Mouse (Mus musculus): ENCODE results near the gene Cpeb3. TPM values are rescaled to one million over a fixed set of nuclear protein-coding genes. Genes with fewer than 3 reads are reported as not detected.
"Not testable (repeated sequence)": the region's sequence is repeated elsewhere in the genome, so short reads cannot be mapped to it uniquely, and the experiment has no call there.

Gene Cpeb3
- polyA plus RNA-seq, 1 experiment from 2014 or later = 11.2 TPM

DNA sequence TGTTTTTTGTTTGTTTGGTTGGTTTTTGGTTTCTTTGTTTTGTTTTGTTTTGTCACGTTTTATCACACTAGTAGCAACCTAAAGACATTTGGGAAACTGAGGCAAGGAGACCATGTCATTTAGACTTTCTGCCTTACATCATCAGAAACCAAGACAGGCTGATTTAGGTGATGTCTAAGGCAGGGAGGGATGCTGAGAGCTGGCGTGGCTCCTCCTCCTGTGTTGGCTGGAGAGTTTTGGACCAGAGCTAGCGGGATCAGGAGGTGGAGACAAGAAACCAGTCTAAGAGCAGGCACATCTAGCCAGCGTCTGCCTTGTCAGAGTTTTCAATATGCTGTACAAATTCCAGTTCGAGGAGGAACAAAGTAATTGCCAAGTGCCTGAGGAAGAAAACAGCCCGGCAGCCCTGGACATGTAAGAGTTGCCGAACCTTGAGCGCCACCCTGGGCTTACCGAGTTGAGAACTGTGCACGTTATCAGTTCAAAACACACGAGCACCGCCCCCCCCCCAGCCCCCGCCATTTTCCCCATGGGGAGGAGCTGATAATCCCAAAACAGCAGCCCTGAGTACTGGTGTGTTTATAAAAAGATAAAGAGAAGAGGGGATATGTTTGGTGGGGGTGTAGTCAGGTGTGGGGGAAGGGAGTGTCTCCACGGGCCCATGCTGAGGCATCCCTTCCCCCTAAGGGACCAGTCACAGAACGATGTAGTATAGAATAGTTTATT is 29.5 kb upstream of the Cpeb3 start:
- H3K27ac ChIP-seq (ENCODE audit: low read length) = no peak overlapping the region
- no peak overlapping the region for H3K4me3 ChIP-seq (ENCODE audit: low read depth, low read length)
- no peaks in the 10 kb centered on the region for H3K9me3 ChIP-seq (replicated peaks; ENCODE audit: control insufficient read depth, low read length, poor library complexity, severe bottlenecking)
- H3K4me2 ChIP-seq (ENCODE audit: low read length) = peak overlapping the region; percentile 42
- no peaks in the 10 kb centered on the region; the same call in 1 of the 2 replicates for H3K27me3 ChIP-seq (ENCODE audit: control insufficient read depth, insufficient read depth, low read depth, low read length)
- H3K4me1 ChIP-seq (ENCODE audit: control insufficient read depth, insufficient read depth, low read length) = peaks cover 14% of the 10 kb centered on the region
- no peaks in the 10 kb centered on the region for H3K36me3 ChIP-seq (ENCODE audit: control insufficient read depth, insufficient read depth, low read length)
- 7% methylated on average over 15 of the region's 15 CpGs for WGBS
- peak; percentile 31 for ATAC-seq
- no peak overlapping the region for H3K9ac ChIP-seq (ENCODE audit: low read depth, low read length)

DNA sequence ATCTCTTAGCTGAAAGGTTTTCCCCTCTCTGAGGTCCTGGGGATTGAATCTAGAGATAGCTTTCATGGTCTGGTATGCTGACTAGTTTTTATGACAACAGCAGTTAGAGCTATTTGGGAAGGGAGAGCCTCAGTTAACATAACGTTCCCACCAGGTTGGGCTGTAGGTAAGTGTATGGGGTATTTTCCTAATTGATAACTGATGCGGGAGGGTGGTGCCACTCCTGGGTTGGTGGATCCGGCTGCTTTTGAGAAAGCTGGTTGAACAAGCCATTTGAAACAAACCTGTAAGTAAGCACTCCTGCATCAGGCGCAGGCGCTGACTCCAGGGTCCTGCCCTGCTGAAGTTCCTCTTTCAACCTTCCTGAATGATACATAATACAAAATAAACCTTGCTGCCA is 28.9 kb upstream of the Cpeb3 start:
- Histone ChIP-seq H3K27ac (ENCODE audit: low read length) (no peak overlapping the region), H3K9ac (ENCODE audit: low read depth, low read length) (no peak overlapping the region), H3K9me3 (replicated peaks; ENCODE audit: control insufficient read depth, low read length, poor library complexity, severe bottlenecking) (no peaks in the 10 kb centered on the region), H3K36me3 (ENCODE audit: control insufficient read depth, insufficient read depth, low read length) (no peaks in the 10 kb centered on the region), H3K4me2 (ENCODE audit: low read length) (no peak overlapping the region), H3K4me1 (ENCODE audit: control insufficient read depth, insufficient read depth, low read length) (peaks cover 14% of the 10 kb centered on the region), H3K27me3 (ENCODE audit: control insufficient read depth, insufficient read depth, low read depth, low read length) (no peaks in the 10 kb centered on the region; the same call in 1 of the 2 replicates), H3K4me3 (ENCODE audit: low read depth, low read length) (no peak overlapping the region)
- WGBS = 64% methylated on average over 5 of the region's 5 CpGs
- ATAC-seq = no peak

DNA sequence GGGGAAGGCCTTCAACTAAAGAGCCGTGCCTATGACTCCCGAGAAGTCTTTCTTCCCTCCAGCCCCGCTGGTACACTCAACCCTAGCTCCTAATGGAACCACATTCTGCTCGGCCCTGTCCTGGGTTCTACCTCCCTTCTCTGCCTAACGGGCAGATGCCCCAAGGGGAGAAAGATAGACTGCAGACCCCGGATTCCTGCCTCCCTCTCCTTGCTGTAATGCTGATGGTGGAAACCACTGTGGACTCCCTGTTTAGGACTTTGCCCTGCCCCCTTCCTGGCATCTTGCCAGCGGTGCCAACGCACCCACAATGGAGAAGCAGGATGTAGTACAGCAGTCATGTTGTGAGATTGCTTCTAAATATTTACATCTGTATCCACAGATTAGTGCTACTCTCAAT is 27.4 kb upstream of the Cpeb3 start:
- H3K27me3 ChIP-seq (ENCODE audit: control insufficient read depth, insufficient read depth, low read depth, low read length) = no peaks in the 10 kb centered on the region; the same call in 1 of the 2 replicates
- H3K36me3 ChIP-seq (ENCODE audit: control insufficient read depth, insufficient read depth, low read length) = no peaks in the 10 kb centered on the region
- no peak overlapping the region for H3K27ac ChIP-seq (ENCODE audit: low read length)
- ATAC-seq = no peak
- no peaks in the 10 kb centered on the region for H3K9me3 ChIP-seq (replicated peaks; ENCODE audit: control insufficient read depth, low read length, poor library complexity, severe bottlenecking)
- no peak overlapping the region for H3K4me2 ChIP-seq (ENCODE audit: low read length)
- no peak overlapping the region for H3K9ac ChIP-seq (ENCODE audit: low read depth, low read length)
- no peak overlapping the region for H3K4me3 ChIP-seq (ENCODE audit: low read depth, low read length)
- peaks cover 14% of the 10 kb centered on the region for H3K4me1 ChIP-seq (ENCODE audit: control insufficient read depth, insufficient read depth, low read length)
- 59% methylated on average over 8 of the region's 8 CpGs for WGBS

DNA sequence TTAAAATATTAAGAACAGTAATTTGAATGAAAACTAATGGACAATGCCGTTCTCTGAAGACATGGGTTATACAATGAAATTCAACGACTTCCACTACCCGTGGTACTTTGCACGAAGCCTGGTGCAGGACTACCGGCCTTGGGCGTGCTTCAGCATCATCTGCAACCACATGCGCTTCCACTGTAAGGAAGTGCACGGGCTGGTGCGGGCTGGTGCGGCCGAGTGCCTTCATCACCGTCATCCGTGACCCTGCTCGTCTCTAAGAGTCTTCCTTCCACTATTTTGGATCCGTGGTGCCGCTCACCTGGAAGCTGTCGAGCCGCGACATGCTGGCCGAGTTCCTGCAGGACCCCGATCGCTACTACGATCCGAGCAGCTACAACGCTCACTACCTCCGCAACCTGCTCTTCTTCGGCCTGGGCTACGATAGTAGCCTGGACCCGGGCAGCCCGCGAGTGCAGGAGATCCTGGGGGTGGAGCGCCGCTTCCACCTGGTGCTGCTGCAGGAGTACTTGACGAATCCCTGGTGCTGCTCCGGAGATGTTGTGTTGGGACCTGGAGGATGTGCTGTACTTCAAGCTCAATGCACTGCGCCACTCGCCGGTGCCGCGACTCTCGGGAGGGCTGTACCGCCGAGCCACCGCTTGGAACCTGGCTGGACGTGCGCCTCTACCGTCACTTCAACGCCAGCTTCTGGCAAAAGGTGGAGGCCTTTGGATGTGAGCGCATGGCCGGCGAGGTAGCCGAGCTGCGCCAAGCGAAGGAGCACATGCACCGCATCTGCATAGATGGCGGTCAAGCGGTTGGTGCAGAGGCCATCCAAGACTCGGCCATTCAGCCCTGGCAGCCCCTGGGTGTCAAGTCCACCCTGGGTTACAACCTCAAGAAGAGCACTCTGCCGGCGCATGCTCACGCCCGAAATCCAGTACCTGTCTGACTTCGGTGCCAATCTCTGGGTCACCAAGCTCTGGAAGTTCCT is 25.4 kb upstream of the Cpeb3 start:
- peak overlapping the region; percentile 55 for H3K27ac ChIP-seq (ENCODE audit: low read length)
- peaks cover 11% of the 10 kb centered on the region for H3K4me1 ChIP-seq (ENCODE audit: control insufficient read depth, insufficient read depth, low read length)
- 4% methylated on average over 63 of the region's 63 CpGs for WGBS
- H3K4me2 ChIP-seq (ENCODE audit: low read length) = peak overlapping the region; percentile 86
- no peaks in the 10 kb centered on the region; the same call in 1 of the 2 replicates for H3K27me3 ChIP-seq (ENCODE audit: control insufficient read depth, insufficient read depth, low read depth, low read length)
- H3K36me3 ChIP-seq (ENCODE audit: control insufficient read depth, insufficient read depth, low read length) = no peaks in the 10 kb centered on the region
- no peaks in the 10 kb centered on the region for H3K9me3 ChIP-seq (replicated peaks; ENCODE audit: control insufficient read depth, low read length, poor library complexity, severe bottlenecking)
- peak; percentile 80 for ATAC-seq
- H3K9ac ChIP-seq (ENCODE audit: low read depth, low read length) = peak overlapping the region; percentile 65
- H3K4me3 ChIP-seq (ENCODE audit: low read depth, low read length) = peak overlapping the region; percentile 51

DNA sequence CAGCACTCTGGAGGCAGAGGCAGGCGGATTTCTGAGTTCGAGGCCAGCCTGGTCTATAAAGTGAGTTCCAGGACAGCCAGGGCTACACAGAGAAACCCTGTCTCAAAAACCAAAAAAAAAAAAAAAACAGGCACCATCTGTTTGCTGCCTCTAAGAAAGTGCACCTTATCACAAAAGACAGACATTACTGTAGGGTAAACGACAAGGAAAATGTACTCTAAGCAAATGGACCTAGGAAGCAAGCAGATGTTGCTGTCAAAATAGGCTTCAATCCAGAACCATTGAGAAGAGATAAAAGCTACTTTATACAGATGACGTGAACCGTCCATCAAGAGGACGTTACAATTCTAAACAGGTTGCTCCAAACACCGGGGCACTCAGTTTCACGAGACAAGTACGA is 24.2 kb upstream of the Cpeb3 start:
- not testable (repeated sequence) for H3K36me3 ChIP-seq (ENCODE audit: control insufficient read depth, insufficient read depth, low read length); H3K4me3 ChIP-seq (ENCODE audit: low read depth, low read length); H3K9me3 ChIP-seq (replicated peaks; ENCODE audit: control insufficient read depth, low read length, poor library complexity, severe bottlenecking); H3K27ac ChIP-seq (ENCODE audit: low read length); H3K9ac ChIP-seq (ENCODE audit: low read depth, low read length); H3K4me2 ChIP-seq (ENCODE audit: low read length); H3K4me1 ChIP-seq (ENCODE audit: control insufficient read depth, insufficient read depth, low read length); ATAC-seq; H3K27me3 ChIP-seq (ENCODE audit: control insufficient read depth, insufficient read depth, low read depth, low read length)
- 78% methylated on average over 9 of the region's 9 CpGs for WGBS

DNA sequence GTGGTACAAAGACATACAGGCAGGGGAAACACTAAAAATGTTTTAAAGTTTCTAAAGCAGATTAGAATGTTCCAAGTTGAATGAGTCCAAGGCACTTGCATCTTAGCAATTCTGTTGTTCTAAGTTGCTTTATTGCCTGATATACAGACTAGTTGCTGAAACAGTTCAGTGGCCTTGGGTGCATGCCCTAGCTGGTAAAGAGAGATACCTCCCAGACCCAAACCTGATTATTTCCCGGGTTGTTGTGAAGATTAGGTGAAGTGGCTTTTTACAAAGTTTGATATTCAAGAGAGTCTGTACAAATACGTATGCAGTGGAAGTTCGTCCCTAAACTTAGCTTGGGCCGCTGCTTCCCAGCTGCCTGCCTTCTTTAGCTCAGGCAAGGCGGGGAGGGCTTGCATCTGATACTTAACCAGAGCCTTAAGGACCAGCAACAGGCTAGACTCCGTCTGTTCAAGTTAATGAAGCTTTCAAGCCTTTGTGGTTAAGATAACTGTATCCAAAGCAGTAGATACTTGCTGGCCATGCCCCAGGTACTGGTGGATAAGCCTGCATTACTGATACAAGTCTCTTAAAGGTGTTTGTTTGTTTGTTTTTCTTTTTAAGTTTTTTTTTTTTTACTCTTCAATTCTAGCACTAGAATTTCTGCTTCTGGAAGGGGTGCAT is 16.9 kb upstream of the Cpeb3 start:
- no peak overlapping the region for H3K4me3 ChIP-seq (ENCODE audit: low read depth, low read length)
- WGBS = 79% methylated on average over 6 of the region's 6 CpGs
- no peak for ATAC-seq
- H3K9me3 ChIP-seq (replicated peaks; ENCODE audit: control insufficient read depth, low read length, poor library complexity, severe bottlenecking) = no peaks in the 10 kb centered on the region
- H3K27me3 ChIP-seq (ENCODE audit: control insufficient read depth, insufficient read depth, low read depth, low read length) = no peaks in the 10 kb centered on the region
- H3K4me1 ChIP-seq (ENCODE audit: control insufficient read depth, insufficient read depth, low read length) = no peaks in the 10 kb centered on the region
- H3K9ac ChIP-seq (ENCODE audit: low read depth, low read length) = no peak overlapping the region
- H3K4me2 ChIP-seq (ENCODE audit: low read length) = no peak overlapping the region
- peaks cover 8% of the 10 kb centered on the region; the same call in 1 of the 2 replicates for H3K36me3 ChIP-seq (ENCODE audit: control insufficient read depth, insufficient read depth, low read length)
- no peak overlapping the region for H3K27ac ChIP-seq (ENCODE audit: low read length)

DNA sequence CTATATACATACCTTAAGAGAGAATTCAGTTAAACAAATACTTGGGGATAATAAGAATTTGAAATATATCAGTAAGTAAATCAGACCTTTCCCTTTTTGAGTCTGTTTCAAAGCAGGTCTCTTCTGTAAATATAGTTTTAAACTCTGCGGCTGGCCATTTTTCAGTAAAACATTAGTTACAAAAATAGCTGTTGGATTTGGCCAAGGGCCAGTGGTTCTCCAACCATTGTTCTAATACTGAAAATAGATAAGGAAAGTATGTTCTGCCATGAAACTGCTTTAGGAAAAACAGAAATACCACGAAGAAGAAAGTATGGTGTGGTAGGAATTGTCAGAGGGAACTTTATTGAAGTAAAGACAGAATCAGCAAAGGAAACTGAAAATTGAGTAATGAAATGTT is 6.3 kb upstream of the Cpeb3 start:
- ATAC-seq = no peak
- H3K36me3 ChIP-seq (ENCODE audit: control insufficient read depth, insufficient read depth, low read length) = peaks cover 23% of the 10 kb centered on the region
- no peaks in the 10 kb centered on the region for H3K9me3 ChIP-seq (replicated peaks; ENCODE audit: control insufficient read depth, low read length, poor library complexity, severe bottlenecking)
- no peak overlapping the region for H3K27ac ChIP-seq (ENCODE audit: low read length)
- no peaks in the 10 kb centered on the region for H3K27me3 ChIP-seq (ENCODE audit: control insufficient read depth, insufficient read depth, low read depth, low read length)
- 90% methylated on average over 2 of the region's 2 CpGs for WGBS
- H3K4me3 ChIP-seq (ENCODE audit: low read depth, low read length) = no peak overlapping the region
- H3K4me1 ChIP-seq (ENCODE audit: control insufficient read depth, insufficient read depth, low read length) = peaks cover 1% of the 10 kb centered on the region
- no peak overlapping the region for H3K4me2 ChIP-seq (ENCODE audit: low read length)
- H3K9ac ChIP-seq (ENCODE audit: low read depth, low read length) = no peak overlapping the region

DNA sequence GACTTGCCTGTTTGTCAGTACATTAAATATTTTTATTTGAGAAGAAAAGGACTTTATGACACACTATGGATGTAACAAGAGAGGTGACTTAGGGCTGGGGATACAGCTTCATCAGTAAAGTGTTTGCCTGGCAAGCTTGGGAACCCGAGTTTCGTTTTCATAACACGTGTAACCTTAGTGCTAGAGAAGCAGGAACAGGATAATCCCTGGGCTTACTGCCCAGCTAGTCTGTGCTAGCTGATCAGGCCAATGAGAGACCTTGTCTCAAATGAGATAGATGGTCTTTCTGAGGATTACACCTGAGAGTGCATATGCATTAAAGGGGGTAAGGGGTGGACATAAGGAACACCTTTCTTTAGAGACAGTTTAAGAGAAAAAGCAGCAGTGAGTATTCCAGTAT is 3.0 kb upstream of the Cpeb3 start:
- Histone ChIP-seq H3K4me1 (ENCODE audit: control insufficient read depth, insufficient read depth, low read length) (peaks cover 14% of the 10 kb centered on the region), H3K27ac (ENCODE audit: low read length) (no peak overlapping the region), H3K4me2 (ENCODE audit: low read length) (no peak overlapping the region), H3K9me3 (replicated peaks; ENCODE audit: control insufficient read depth, low read length, poor library complexity, severe bottlenecking) (no peaks in the 10 kb centered on the region), H3K4me3 (ENCODE audit: low read depth, low read length) (no peak overlapping the region), H3K27me3 (ENCODE audit: control insufficient read depth, insufficient read depth, low read depth, low read length) (no peaks in the 10 kb centered on the region), H3K36me3 (ENCODE audit: control insufficient read depth, insufficient read depth, low read length) (peaks cover 5% of the 10 kb centered on the region), H3K9ac (ENCODE audit: low read depth, low read length) (no peak overlapping the region)
- WGBS = 94% methylated on average over 3 of the region's 3 CpGs
- no peak for ATAC-seq

Data from midbrain, embryonic 16.5 days (tissue).